ENCODE assay signal across 8 mouse cellular contexts in the genomic region with DNA sequence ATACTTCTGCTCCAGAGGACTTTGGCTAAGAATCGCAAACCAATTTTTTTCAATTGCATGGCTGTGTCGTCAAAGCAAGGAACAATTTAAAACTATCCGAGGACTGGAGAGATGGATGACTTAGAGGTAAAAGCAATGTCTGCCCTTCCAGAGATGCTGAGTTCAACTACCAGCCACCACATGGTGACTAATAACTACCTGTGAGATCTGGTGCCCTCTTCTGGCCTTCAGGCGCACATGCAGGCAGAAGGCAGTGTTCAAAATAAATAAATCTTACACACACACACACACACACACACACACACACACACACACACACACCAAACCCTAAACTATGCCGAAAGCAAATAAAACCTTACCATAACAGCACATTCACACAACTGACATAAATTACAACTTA.
A peak's percentile ranks its signal among the peaks of the same experiment; 100 is the strongest.
DNase-seq lines count a peak whose midpoint lies in the region; ATAC-seq and TF ChIP-seq lines count a peak whose summit lies in the region.

No protein-coding gene starts in this region.

- H3K4me2 ChIP-seq in hindbrain, postnatal 0 days (ENCODE audit: low read depth, low read length), result no peak overlapping the region
- no peak overlapping the region for H3K4me2 ChIP-seq in hindbrain, embryonic 13.5 days
- no peak overlapping the region for H3K4me2 ChIP-seq in intestine, embryonic 16.5 days (ENCODE audit: low read depth, low read length)

- no peak for ATAC-seq in hindbrain, postnatal 0 days
- ATAC-seq in hindbrain, embryonic 13.5 days (ENCODE audit: low FRiP score), result no peak
- ATAC-seq in intestine, embryonic 16.5 days, result no peak

- no peak overlapping the region for H3K4me3 ChIP-seq in hindbrain, postnatal 0 days (ENCODE audit: low read length)
- no peak overlapping the region for H3K4me3 ChIP-seq in hindbrain, embryonic 13.5 days
- H3K4me3 ChIP-seq in E14TG2a.4 (replicated peaks; ENCODE audit: low read length), result no peak overlapping the region
- no peak overlapping the region for H3K4me3 ChIP-seq in bone marrow, adult 2 months (replicated peaks; ENCODE audit: control insufficient read depth, low read depth, low read length)
- no peak overlapping the region for H3K4me3 ChIP-seq in liver, adult 2 months (ENCODE audit: insufficient read depth, low read depth, low read length)
- H3K4me3 ChIP-seq in intestine, embryonic 16.5 days (ENCODE audit: low read length), result no peak overlapping the region

- TF ChIP-seq POLR2A in bone marrow, adult 2 months (IDR thresholded peaks at IDR 0.05; ENCODE audit: borderline replicate concordance, control insufficient read depth, low read depth, low read length), result no peak
- no peak for TF ChIP-seq POLR2A in liver, adult 2 months (IDR thresholded peaks at IDR 0.05; ENCODE audit: extremely low read depth, insufficient read depth, low read length)

- H3K9ac ChIP-seq in hindbrain, postnatal 0 days (replicated peaks; ENCODE audit: low read length), result no peak overlapping the region
- H3K9ac ChIP-seq in hindbrain, embryonic 13.5 days, result no peak overlapping the region
- no peak overlapping the region for H3K9ac ChIP-seq in liver, adult 2 months (ENCODE audit: low read depth, low read length)
- H3K9ac ChIP-seq in intestine, embryonic 16.5 days (ENCODE audit: low read depth, low read length), result no peak overlapping the region

- H3K79me2 ChIP-seq in liver, adult 2 months (ENCODE audit: control insufficient read depth, insufficient read depth, low read length), result no peaks in the 10 kb centered on the region

- H3K27me3 ChIP-seq in hindbrain, postnatal 0 days (ENCODE audit: insufficient read depth, low read length), result no peaks in the 10 kb centered on the region
- H3K27me3 ChIP-seq in hindbrain, embryonic 13.5 days, result no peaks in the 10 kb centered on the region
- H3K27me3 ChIP-seq in E14TG2a.4 (ENCODE audit: insufficient read depth, low read length), result no peaks in the 10 kb centered on the region
- no peaks in the 10 kb centered on the region for H3K27me3 ChIP-seq in liver, adult 2 months (ENCODE audit: control insufficient read depth, insufficient read depth, low read length)
- no peaks in the 10 kb centered on the region for H3K27me3 ChIP-seq in intestine, embryonic 16.5 days (replicated peaks; ENCODE audit: control insufficient read depth, insufficient read depth, low read length)

- TF ChIP-seq CTCF in hindbrain, postnatal 0 days (IDR thresholded peaks at IDR 0.05; ENCODE audit: low read depth), result peak; percentile 55
- TF ChIP-seq CTCF in E14TG2a.4 (conservative IDR thresholded peaks at IDR 0.05; ENCODE audit: low read length), result peak; percentile 33
- TF ChIP-seq CTCF in bone marrow, adult 2 months (IDR thresholded peaks at IDR 0.05; ENCODE audit: control insufficient read depth, insufficient read depth, low read length), result peak; percentile 52; the same call in 1 of the 2 replicates
- TF ChIP-seq CTCF in liver, adult 2 months (IDR thresholded peaks at IDR 0.05; ENCODE audit: low read depth, low read length), result peak; percentile 51; the same call in 1 of the 2 replicates

- no peaks in the 10 kb centered on the region for H3K4me1 ChIP-seq in hindbrain, postnatal 0 days (ENCODE audit: insufficient read depth, low read length)
- H3K4me1 ChIP-seq in hindbrain, embryonic 13.5 days (replicated peaks), result no peaks in the 10 kb centered on the region
- no peaks in the 10 kb centered on the region for H3K4me1 ChIP-seq in E14TG2a.4 (replicated peaks; ENCODE audit: low read depth, low read length)
- H3K4me1 ChIP-seq in bone marrow, adult 2 months (ENCODE audit: control insufficient read depth, insufficient read depth, low read length), result no peaks in the 10 kb centered on the region
- H3K4me1 ChIP-seq in liver, adult 2 months (ENCODE audit: control insufficient read depth, insufficient read depth, low read length), result no peaks in the 10 kb centered on the region
- no peaks in the 10 kb centered on the region for H3K4me1 ChIP-seq in intestine, embryonic 16.5 days (ENCODE audit: control insufficient read depth, insufficient read depth, low read length)

- H3K9me3 ChIP-seq in hindbrain, postnatal 0 days (ENCODE audit: low read length), result no peaks in the 10 kb centered on the region
- H3K9me3 ChIP-seq in hindbrain, embryonic 13.5 days, result no peaks in the 10 kb centered on the region
- H3K9me3 ChIP-seq in E14TG2a.4 (ENCODE audit: low read length), result no peaks in the 10 kb centered on the region
- no peaks in the 10 kb centered on the region for H3K9me3 ChIP-seq in intestine, embryonic 16.5 days (ENCODE audit: control insufficient read depth, low read length)

- H3K36me3 ChIP-seq in hindbrain, postnatal 0 days (ENCODE audit: insufficient read depth, low read length), result 0 out of 2 replicates have a peak, but pooled peaks cover 5% of the 10 kb centered on the region
- H3K36me3 ChIP-seq in hindbrain, embryonic 13.5 days, result peaks cover 5% of the 10 kb centered on the region; the same call in 1 of the 2 replicates
- peaks cover 21% of the 10 kb centered on the region for H3K36me3 ChIP-seq in E14TG2a.4 (ENCODE audit: insufficient read depth, low read length)
- peaks cover 7% of the 10 kb centered on the region; the same call in 1 of the 2 replicates for H3K36me3 ChIP-seq in liver, adult 2 months (ENCODE audit: control insufficient read depth, insufficient read depth, low read length)
- no peaks in the 10 kb centered on the region for H3K36me3 ChIP-seq in intestine, embryonic 16.5 days (ENCODE audit: control insufficient read depth, insufficient read depth, low read length)

- H3K27ac ChIP-seq in hindbrain, postnatal 0 days, result no peak overlapping the region
- no peak overlapping the region for H3K27ac ChIP-seq in hindbrain, embryonic 13.5 days
- no peak overlapping the region for H3K27ac ChIP-seq in bone marrow, adult 2 months (ENCODE audit: control insufficient read depth, insufficient read depth, low read depth, low read length, poor library complexity)
- no peak overlapping the region for H3K27ac ChIP-seq in liver, adult 2 months (replicated peaks; ENCODE audit: insufficient read depth, low read depth, low read length)
- H3K27ac ChIP-seq in intestine, embryonic 16.5 days (ENCODE audit: low read length), result no peak overlapping the region

- 86% methylated on average over 5 of the region's 5 CpGs for whole genome bisulfite sequencing in hindbrain, postnatal 0 days
- 88% methylated on average over 5 of the region's 5 CpGs for WGBS in hindbrain, embryonic 13.5 days
- WGBS in bone marrow, adult 2 months, result 81% methylated on average over 5 of the region's 5 CpGs
- WGBS in liver, adult 2 months, result 86% methylated on average over 5 of the region's 5 CpGs
- 82% methylated on average over 5 of the region's 5 CpGs for WGBS in intestine, embryonic 16.5 days

- no peak for DNase-seq in hindbrain, postnatal 0 days (ENCODE audit: low spot score)
- peak; percentile 14 for DNase-seq in liver, adult 2 months (ENCODE audit: extremely low read depth, low read depth, low spot score)
- peak; percentile 9 for DNase-seq in thymus, postnatal 25 days
- DNase-seq in urinary bladder, postnatal 36 days (ENCODE audit: low spot score in 2 of 2), result no peak

Comparison
In these comparisons a context has a peak if more than half of its experiments do, and no peak if none do; other contexts are left out.
1. DNase-seq: peak in liver, adult 2 months (single experiment) and thymus, postnatal 25 days (single experiment); none in hindbrain, postnatal 0 days (single experiment) and urinary bladder, postnatal 36 days (0 of 2).
2. Peak in every context shown above with its lines, with median percentiles within 50 percentile points of each other: CTCF ChIP-seq.